Mouse (Mus musculus) adrenal gland, postnatal 0 days (tissue): ENCODE results near the gene Mterf1a. TPM values are rescaled to one million over a fixed set of nuclear protein-coding genes. Genes with fewer than 3 reads are reported as not detected.

ENCODE experiments used
- polyA plus RNA-seq: library from polyadenylated mRNA; unstranded; fragments of >200 nt; fragmentation: Nextera tagmentation; extraction: Ambion mirVana; gene quantifications from 2 replicates; pipeline ENCODE4 v1.2.1, GENCODE M21; 2015

The Mterf1a gene
- polyA plus RNA-seq: 8.4 and 9.8 TPM in 2 replicates

GRCm38 (mm10) chr5:3893459-3894293, at the start of gene Mterf1a:
Gene Mterf1a (minus strand): TSS chr5:3893933.

GRCm38 (mm10) chr5:3927801-3928689, 34.3 kb upstream of the Mterf1a start, which contains the start of gene Akap9:
Gene Akap9 (plus strand): TSS chr5:3928054.

GRCm38 (mm10) chr5:3845026-3845425, 48.7 kb downstream of the Mterf1a start, which contains the start of gene Lrrd1:
Gene Lrrd1 (plus strand): TSS chr5:3845173.

Other genes starting within 250 kb of the Mterf1a start
- not detected in 2 replicates for gene Tmbim7, start 242.8 kb downstream of the Mterf1a start, polyA plus RNA-seq
- gene Gatad1, start 236.7 kb downstream of the Mterf1a start, polyA plus RNA-seq: 59.6 and 74.0 TPM in 2 replicates
- gene Ankib1, start 91.0 kb downstream of the Mterf1a start, polyA plus RNA-seq: 8.1 and 14.4 TPM in 2 replicates
- gene Krit1, start 90.7 kb downstream of the Mterf1a start, polyA plus RNA-seq: 26.5 and 43.8 TPM in 2 replicates
- 0.08 TPM in 1 of 2 replicates, not detected in the other for gene Lrrd1, start 48.8 kb downstream of the Mterf1a start, polyA plus RNA-seq
- 73.6 and 105 TPM in 2 replicates for gene Akap9, start 34.1 kb upstream of the Mterf1a start, polyA plus RNA-seq
- gene Cyp51, start 210.8 kb upstream of the Mterf1a start, polyA plus RNA-seq: 27.9 and 31.2 TPM in 2 replicates